Mouse (Mus musculus) CD4-positive, CD25-positive, alpha-beta regulatory T cell, adult 2 months (primary cell): Measurements from ENCODE around the gene Psat1.
A peak's percentile ranks its signal among the peaks of the same experiment; 100 is the strongest.

ENCODE experiments used
- DNase-seq: peaks from one replicate; pipeline ENCODE4 v3.0.0-alpha.2; 2012; ENCODE audit warnings: low read depth, low spot score

Gene Psat1

DNA sequence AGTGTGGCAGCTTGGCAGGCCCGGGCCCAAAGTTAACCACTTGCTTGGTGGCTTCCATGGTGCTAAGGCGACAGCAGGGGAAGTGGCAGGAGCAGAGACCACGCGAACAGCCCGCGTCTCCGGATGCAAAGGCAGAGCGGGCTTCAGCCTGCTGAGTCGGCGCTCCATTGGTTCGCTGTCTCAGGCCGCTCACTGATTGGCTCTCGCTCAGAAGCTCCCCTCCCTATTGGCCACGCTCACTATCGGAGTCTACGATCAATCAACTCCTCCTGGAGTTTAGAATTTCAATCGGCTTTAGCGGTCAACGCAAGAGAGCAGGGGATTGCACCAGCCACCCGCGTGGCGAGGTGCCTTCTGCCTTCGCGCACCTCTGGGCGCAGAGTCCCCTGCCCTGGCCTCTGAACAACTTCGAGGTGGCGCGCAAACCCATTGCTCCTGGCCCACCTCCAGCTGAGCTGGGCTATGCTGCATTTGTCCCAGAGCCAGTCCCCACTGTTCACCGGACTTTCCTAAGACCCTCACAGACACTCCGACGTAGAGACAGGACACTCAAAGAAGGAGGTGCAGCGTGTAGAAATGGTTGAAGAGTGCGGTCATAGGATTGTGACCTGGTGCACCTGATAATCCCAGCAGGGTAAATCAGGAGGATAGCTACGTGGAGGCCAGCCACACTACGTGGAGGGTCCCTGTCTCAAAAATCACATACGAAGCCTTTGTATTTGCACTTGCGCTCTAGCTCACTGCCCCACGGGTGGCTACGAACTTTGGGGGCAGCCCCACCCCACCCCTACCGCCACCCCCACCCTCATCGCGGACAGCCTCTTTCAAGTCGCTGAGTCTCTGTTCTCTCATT, 22.0 kb downstream of the Psat1 start:
- peak; percentile 91 for DNase-seq

DNA sequence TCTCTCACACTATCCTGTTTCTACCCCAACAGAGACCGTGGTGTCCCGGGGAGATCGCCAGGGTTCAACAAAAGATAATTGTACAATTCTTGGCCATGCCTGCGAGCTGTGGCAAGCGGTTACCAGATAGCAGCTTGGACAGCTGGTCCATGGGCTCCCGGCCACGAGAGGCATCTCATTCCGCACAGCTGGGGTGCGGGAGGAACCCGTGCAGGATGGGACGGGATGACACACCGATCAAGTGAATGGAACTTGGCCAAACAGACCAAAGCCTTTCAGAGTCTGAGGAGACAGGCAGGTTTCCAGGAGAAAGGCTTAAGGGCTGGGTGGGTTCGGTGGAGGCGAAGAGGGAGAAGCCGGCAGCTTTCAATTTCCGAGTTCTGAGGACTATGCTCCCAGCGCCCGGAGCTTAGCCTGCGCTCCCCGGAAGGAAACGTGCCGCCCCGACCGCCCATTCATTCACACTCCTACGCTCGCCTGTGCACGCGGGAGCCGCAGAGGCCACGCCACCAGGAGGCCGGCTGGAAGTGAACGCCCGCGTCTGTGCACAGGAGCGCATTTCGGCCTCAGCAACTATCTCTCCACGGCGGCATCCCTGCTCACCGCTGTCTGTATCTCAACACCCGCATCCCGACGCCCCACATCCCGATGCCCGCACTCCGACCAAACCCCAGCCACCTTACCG, 22.8 kb downstream of the Psat1 start:
- peak; percentile 73 for DNase-seq

GRCm38 (mm10) chr19:15923426-15923825, 23.7 kb downstream of the Psat1 start:
- DNase-seq = peak; percentile 46

GRCm38 (mm10) chr19:15919336-15919735, 27.8 kb downstream of the Psat1 start:
- DNase-seq = no peak

DNA sequence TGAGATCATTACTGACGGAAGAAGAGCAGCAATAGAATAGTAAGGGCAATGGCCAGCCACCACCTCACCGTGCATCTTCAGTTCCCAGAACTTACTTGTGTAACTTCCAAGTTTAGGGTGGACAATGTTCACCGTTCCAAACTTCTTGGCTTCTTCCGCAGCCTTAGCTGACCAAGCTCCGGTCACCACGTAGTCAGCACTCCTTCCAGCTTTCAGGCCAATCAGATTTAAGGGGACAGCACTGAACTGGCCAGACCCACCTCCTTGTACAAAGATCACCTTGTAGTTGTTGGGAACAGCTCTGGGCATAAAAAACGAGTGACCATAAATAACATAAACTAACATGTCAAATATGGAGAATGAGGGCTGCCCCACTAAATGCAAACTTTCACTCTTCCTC, 29.0 kb downstream of the Psat1 start:
- DNase-seq = no peak

DNA sequence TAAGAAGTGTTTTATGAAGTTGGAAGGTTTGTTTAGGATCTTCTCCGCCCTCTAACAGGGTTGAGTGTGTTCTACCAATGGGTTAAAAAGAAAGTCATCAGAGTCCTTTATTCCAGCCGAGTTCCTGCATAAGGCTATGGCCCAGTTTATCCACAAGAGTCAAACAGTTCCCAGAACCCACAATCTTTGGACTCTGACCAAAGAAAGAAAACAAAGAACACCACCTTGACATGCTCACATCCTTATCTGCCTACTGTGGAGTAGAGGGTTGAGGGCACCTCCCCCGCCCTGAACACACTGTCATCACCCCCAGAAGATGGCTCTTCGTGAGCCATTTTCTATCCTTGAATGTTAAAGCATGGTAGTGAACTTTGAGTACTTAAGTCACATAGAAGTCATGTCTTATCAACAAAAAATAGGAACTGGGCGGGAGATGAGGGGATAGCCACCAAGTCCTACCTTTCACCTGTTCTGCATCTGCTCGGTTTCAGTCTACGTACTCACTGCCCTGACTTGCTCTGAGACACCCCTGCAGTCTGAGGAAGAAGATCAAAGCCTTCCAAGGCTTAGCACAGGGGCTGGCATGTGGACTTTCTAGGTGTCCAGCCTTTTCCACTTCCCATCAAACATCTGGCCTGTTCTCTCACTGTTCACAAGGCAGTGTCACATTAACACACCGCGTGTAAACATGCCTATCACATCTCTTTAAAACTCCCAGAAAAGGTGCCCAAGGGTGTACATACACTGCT, 33.7 kb downstream of the Psat1 start:
- DNase-seq = no peak

DNA sequence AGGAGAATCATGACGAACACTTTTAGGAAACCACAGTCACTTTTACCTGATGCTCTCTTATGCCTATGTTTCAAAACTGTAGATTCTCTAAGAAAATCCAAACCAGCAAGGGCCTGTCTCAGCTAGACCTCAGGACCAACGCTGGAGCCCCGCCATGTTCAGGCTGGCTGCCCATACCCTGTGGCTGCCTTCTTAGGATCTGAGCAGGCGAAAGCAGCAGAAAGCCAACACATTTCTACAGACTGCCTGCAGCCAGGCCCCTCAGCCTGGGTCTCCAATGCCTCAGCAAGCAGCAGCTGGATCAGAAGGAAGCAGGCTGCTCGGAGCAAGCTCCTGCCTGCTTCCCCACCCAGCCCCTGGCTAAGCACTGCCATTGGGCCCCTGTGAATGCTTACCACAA, 35.7 kb downstream of the Psat1 start:
- DNase-seq = no peak

DNA sequence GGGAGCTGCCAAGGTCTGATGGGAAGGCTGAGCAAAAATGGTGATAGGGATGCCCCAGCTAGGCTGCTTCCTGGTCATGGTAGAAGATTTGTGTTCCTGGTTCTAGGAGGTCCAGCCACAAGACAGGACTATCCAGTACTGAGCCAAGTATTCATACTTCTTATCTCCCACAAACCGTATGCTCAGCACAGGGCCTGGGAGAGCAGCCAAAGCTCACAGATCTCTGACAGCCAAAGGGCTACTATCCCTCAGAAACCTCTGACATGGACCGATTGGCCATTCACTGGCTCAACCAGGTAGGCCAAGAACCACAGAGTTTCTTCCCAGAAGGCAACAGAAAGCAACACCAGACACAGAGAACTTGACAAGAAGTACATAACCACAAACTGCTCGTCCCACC, 36.1 kb downstream of the Psat1 start:
- no peak for DNase-seq

- DNase-seq = no peak
Observed at GRCm38 (mm10) chr19:15910488-15910887, 36.6 kb downstream of the Psat1 start.

GRCm38 (mm10) chr19:15908016-15908415, 39.1 kb downstream of the Psat1 start:
- DNase-seq = no peak

GRCm38 (mm10) chr19:15904734-15905133, 42.4 kb downstream of the Psat1 start:
- DNase-seq = no peak

- DNase-seq = no peak
Observed at GRCm38 (mm10) chr19:15903508-15904480, 43.3 kb downstream of the Psat1 start.

- no peak for DNase-seq
Observed at GRCm38 (mm10) chr19:15895681-15896080, 51.5 kb downstream of the Psat1 start.

DNA sequence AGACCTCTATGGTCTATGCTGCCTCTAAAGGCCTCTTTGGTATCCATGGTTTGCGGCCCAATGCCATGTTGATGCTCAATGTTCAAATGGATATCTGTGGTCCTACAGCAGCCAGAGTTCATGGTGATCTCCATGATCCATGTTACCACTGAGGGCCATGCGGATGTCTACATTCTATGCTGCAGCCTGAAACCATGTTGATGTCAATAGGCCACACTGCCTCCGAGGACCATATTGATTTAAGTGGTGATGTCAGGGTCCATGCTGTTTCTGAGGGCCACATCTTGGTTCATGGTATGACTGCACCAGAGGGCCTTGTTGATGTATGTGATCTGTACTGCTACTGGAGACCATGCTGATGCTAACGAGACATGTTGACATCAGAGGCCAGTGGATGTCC, 55.0 kb downstream of the Psat1 start:
- DNase-seq = no peak

DNA sequence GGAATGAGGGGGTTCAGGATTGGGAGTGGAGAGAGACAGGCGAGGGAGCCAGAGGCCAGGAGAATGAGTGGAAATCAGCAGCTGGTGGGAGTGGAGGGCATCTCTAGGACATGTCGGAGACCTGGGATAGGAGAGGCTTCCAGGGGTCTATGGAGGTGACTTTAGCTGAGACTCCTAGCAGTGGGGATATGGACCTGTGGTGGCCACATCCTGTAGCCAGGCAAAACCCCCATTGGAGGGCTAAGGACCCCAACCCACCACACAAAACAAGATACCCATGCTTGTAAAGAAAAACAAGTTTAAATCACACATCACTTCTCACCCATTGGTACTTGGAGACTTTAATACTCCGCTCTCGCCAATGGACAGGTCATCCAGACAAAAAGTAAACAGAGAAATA, 58.7 kb downstream of the Psat1 start:
- DNase-seq = no peak

- peak; percentile 69 for DNase-seq
Observed at GRCm38 (mm10) chr19:15882705-15883426, 64.3 kb downstream of the Psat1 start.

DNA sequence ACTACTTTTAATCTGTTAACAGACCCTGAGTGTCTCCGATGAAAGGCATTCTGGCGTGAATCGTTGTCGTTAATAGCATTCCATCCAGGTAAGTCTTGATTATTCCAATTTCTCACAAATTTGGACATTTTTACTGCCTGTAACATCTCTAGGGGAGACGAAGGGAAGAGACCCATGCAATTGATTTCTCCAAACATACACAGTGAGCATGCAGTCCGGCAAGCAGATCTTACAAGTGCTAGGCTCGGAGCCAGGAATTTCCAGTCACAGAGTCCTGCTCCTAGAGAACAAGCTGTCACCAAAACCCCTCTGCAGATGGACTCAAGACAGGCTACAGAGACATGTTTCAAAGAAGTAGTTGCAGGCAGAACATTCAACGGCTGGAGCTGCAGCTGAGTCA, 66.4 kb downstream of the Psat1 start:
- DNase-seq = no peak

- DNase-seq = no peak
Observed at GRCm38 (mm10) chr19:15879271-15879670, 67.9 kb downstream of the Psat1 start.

- no peak for DNase-seq
Observed at GRCm38 (mm10) chr19:15868865-15869698, 78.1 kb downstream of the Psat1 start.

DNA sequence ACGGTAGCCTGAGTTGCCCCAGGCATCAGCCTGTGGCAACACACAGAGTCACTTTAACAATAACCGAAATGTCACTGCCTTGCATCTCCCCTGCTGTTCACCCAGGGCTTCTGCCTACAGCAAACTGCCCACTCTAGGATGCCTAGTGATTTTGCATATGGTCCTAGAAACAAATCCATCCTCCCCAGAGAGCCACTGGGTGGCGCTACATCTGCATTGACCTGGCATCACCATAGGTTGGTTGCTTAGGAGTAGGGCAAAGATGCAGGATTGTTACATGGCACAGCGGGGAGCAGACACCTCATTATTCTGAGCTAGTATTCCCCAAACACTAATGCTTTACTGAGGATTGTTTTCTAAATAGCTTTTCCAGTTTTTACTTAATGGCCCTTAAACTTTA, 80.3 kb downstream of the Psat1 start:
- peak; percentile 64 for DNase-seq
